Mouse (Mus musculus) stomach, embryonic 16.5 days (tissue): ENCODE results near the gene Cdc6. TPM values are rescaled to one million over a fixed set of nuclear protein-coding genes. Genes with fewer than 3 reads are reported as not detected.
"Not testable (repeated sequence)": the region's sequence is repeated elsewhere in the genome, so short reads cannot be mapped to it uniquely, and the experiment has no call there.

Experiments used
- ATAC-seq: fragments of 200-750 bp; cut with Nextera tagmentation; 2 replicates; pipeline ENCODE4 v1.8.0; 2017; ENCODE audit warnings: moderate number of reproducible peaks, moderate TSS enrichment; ENCODE audit not compliant: insufficient read depth, low FRiP score
- H3K27ac ChIP-seq: fragments of 300-500 bp; sonication (generic); 2 replicates; pipeline ENCODE4 v1.5.1; 2014; ENCODE audit warnings: low read length
- H3K27me3 ChIP-seq: fragments of 300-500 bp; sonication (generic); 2 replicates; pipeline ENCODE4 v1.6.1; 2014; ENCODE audit warnings: low read length, control low read depth, mixed read lengths; ENCODE audit not compliant: control insufficient read depth, insufficient read depth
- H3K36me3 ChIP-seq: fragments of 300-500 bp; sonication (generic); 2 replicates; pipeline ENCODE4 v1.6.1; 2014; ENCODE audit warnings: low read length; ENCODE audit not compliant: control insufficient read depth, insufficient read depth
- H3K4me1 ChIP-seq: fragments of 300-500 bp; sonication (generic); 2 replicates; pipeline ENCODE4 v1.6.1; 2014; ENCODE audit warnings: low read length, control low read depth, mixed read lengths; ENCODE audit not compliant: control insufficient read depth, insufficient read depth
- H3K4me2 ChIP-seq: fragments of 300-500 bp; sonication (generic); 2 replicates; pipeline ENCODE4 v1.6.1; 2014; ENCODE audit warnings: low read depth, low read length, mixed read lengths
- H3K4me3 ChIP-seq: fragments of 300-500 bp; sonication (generic); replicated peaks from 2 replicates; pipeline ENCODE4 v1.5.1; 2014; ENCODE audit warnings: mild to moderate bottlenecking, low read length
- H3K9ac ChIP-seq: fragments of 300-500 bp; sonication (generic); 2 replicates; pipeline ENCODE4 v1.6.1; 2014; ENCODE audit warnings: low read length
- H3K9me3 ChIP-seq: fragments of 300-500 bp; sonication (generic); replicated peaks from 2 replicates; pipeline ENCODE4 v1.6.1; 2016; ENCODE audit warnings: low read length, control low read depth; ENCODE audit not compliant: control insufficient read depth
- WGBS: fragments of 180-500 bp; shearing (Covaris S2); extraction: QIAGEN DNeasy Blood & Tissue Kit; methylation state at CpG from one replicate; pipeline ENCODE4 v1.1.7; 2014; 5-methylcytosine and 5-hydroxymethylcytosine counted together
- polyA plus RNA-seq: library from polyadenylated mRNA; unstranded; fragments of >200 nt; fragmentation: Nextera tagmentation; extraction: Ambion mirVana; gene quantifications from 2 replicates; pipeline ENCODE4 v1.2.1, GENCODE M21; 2015

The Cdc6 gene
- polyA plus RNA-seq, 1 experiment from 2014 or later = 28.1 TPM

- Histone ChIP-seq H3K4me3 (no peak overlapping the region), H3K9ac (0 out of 2 replicates have a peak overlapping the region, but pooled peaks have one; percentile 1), H3K4me2 (no peak overlapping the region), H3K27ac (peak overlapping the region; percentile 80), H3K9me3 (no peaks in the 10 kb centered on the region), H3K36me3 (0 out of 2 replicates have a peak, but pooled peaks cover 5% of the 10 kb centered on the region), H3K27me3 (no peaks in the 10 kb centered on the region), H3K4me1 (peaks cover 39% of the 10 kb centered on the region)
- ATAC-seq = peak; percentile 44; the same call in 1 of the 2 replicates
- 58% methylated on average over 2 of the region's 2 CpGs for WGBS
These were observed 3.0 kb upstream of the Cdc6 start for GRCm38 (mm10) chr11:98904577-98904976.

- H3K27me3 ChIP-seq = no peaks in the 10 kb centered on the region
- H3K4me2 ChIP-seq = peak overlapping the region; percentile 18; the same call in 1 of the 2 replicates
- 0 out of 2 replicates have a peak, but pooled peaks cover 5% of the 10 kb centered on the region for H3K36me3 ChIP-seq
- peak overlapping the region; percentile 92 for H3K27ac ChIP-seq
- H3K9me3 ChIP-seq = no peaks in the 10 kb centered on the region
- 50% methylated on average over 7 of the region's 7 CpGs for WGBS
- peaks cover 39% of the 10 kb centered on the region for H3K4me1 ChIP-seq
- no peak overlapping the region for H3K4me3 ChIP-seq
- ATAC-seq = peak; percentile 75
- no peak overlapping the region for H3K9ac ChIP-seq
These were observed 2.6 kb upstream of the Cdc6 start for GRCm38 (mm10) chr11:98905033-98905432.

- Histone ChIP-seq H3K9me3 (no peaks in the 10 kb centered on the region), H3K9ac (no peak overlapping the region), H3K27me3 (no peaks in the 10 kb centered on the region), H3K27ac (peak overlapping the region; percentile 92), H3K4me1 (peaks cover 39% of the 10 kb centered on the region), H3K36me3 (peaks cover 5% of the 10 kb centered on the region; the same call in 1 of the 2 replicates), H3K4me2 (peak overlapping the region; percentile 18; the same call in 1 of the 2 replicates), H3K4me3 (no peak overlapping the region)
- no peak for ATAC-seq
- WGBS = 51% methylated on average over 4 of the region's 4 CpGs
These were observed 2.0 kb upstream of the Cdc6 start for GRCm38 (mm10) chr11:98905583-98905982.

GRCm38 (mm10) chr11:98907063-98907436 lies 551 bp upstream of the Cdc6 start:
- Histone ChIP-seq H3K9ac (peak overlapping the region; percentile 51), H3K4me2 (peak overlapping the region; percentile 94), H3K27ac (peak overlapping the region; percentile 6; the same call in 1 of the 2 replicates), H3K27me3 (no peaks in the 10 kb centered on the region), H3K36me3 (no peaks in the 10 kb centered on the region; the same call in 1 of the 2 replicates), H3K4me3 (peak overlapping the region; percentile 66), H3K9me3 (no peaks in the 10 kb centered on the region), H3K4me1 (peaks cover 39% of the 10 kb centered on the region)
- ATAC-seq = no peak
- WGBS = 49% methylated on average over 5 of the region's 5 CpGs

GRCm38 (mm10) chr11:98909654-98910053 lies 2.1 kb downstream of the Cdc6 start:
- ATAC-seq = no peak
- Histone ChIP-seq H3K9me3 (no peaks in the 10 kb centered on the region), H3K4me3 (peak overlapping the region; percentile 66; the same call in 1 of the 2 replicates), H3K27ac (no peak overlapping the region), H3K9ac (peak overlapping the region; percentile 31; the same call in 1 of the 2 replicates), H3K36me3 (no peaks in the 10 kb centered on the region; the same call in 1 of the 2 replicates), H3K4me1 (peaks cover 20% of the 10 kb centered on the region), H3K4me2 (peak overlapping the region; percentile 94), H3K27me3 (no peaks in the 10 kb centered on the region)
- 27% methylated on average over 6 of the region's 6 CpGs for WGBS

- no peaks in the 10 kb centered on the region for H3K27me3 ChIP-seq
- WGBS = 87% methylated on average over 11 of the region's 11 CpGs
- H3K9ac ChIP-seq = no peak overlapping the region
- H3K4me1 ChIP-seq = peaks cover 20% of the 10 kb centered on the region
- no peak overlapping the region for H3K4me3 ChIP-seq
- H3K9me3 ChIP-seq = no peaks in the 10 kb centered on the region
- H3K27ac ChIP-seq = no peak overlapping the region
- no peak overlapping the region for H3K4me2 ChIP-seq
- ATAC-seq = no peak
- no peaks in the 10 kb centered on the region; the same call in 1 of the 2 replicates for H3K36me3 ChIP-seq
These were observed 2.8 kb downstream of the Cdc6 start for GRCm38 (mm10) chr11:98910415-98910814.

- Histone ChIP-seq H3K9ac (no peak overlapping the region), H3K9me3 (no peaks in the 10 kb centered on the region), H3K4me2 (no peak overlapping the region), H3K4me1 (peaks cover 16% of the 10 kb centered on the region), H3K27me3 (no peaks in the 10 kb centered on the region), H3K4me3 (no peak overlapping the region), H3K27ac (no peak overlapping the region; the same call in 1 of the 2 replicates), H3K36me3 (peaks cover under 1% of the 10 kb centered on the region; the same call in 1 of the 2 replicates)
- WGBS = 72% methylated on average over 5 of the region's 5 CpGs
- ATAC-seq = no peak
These were observed 3.9 kb downstream of the Cdc6 start for GRCm38 (mm10) chr11:98911498-98911897.

GRCm38 (mm10) chr11:98914196-98914595 lies 6.6 kb downstream of the Cdc6 start:
- ATAC-seq = no peak
- H3K4me3 ChIP-seq = no peak overlapping the region
- 50% methylated on average over 11 of the region's 11 CpGs for WGBS
- H3K9me3 ChIP-seq = no peaks in the 10 kb centered on the region
- H3K27me3 ChIP-seq = no peaks in the 10 kb centered on the region
- no peak overlapping the region for H3K9ac ChIP-seq
- H3K4me2 ChIP-seq = no peak overlapping the region
- H3K36me3 ChIP-seq = peaks cover 11% of the 10 kb centered on the region
- H3K4me1 ChIP-seq = peaks cover 11% of the 10 kb centered on the region
- H3K27ac ChIP-seq = no peak overlapping the region

- not testable (repeated sequence) for H3K9ac ChIP-seq, H3K4me1 ChIP-seq, H3K27ac ChIP-seq, H3K27me3 ChIP-seq, H3K4me2 ChIP-seq, H3K9me3 ChIP-seq, H3K4me3 ChIP-seq, ATAC-seq
- peaks cover 13% of the 10 kb centered on the region for H3K36me3 ChIP-seq
- WGBS = 91% methylated on average over 3 of the region's 3 CpGs
These were observed 8.8 kb downstream of the Cdc6 start for GRCm38 (mm10) chr11:98916376-98916775.
